Mouse (Mus musculus) kidney, adult 2 months (tissue): ENCODE measurements around the gene Lyl1. TPM values are rescaled to one million over a fixed set of nuclear protein-coding genes. Genes with fewer than 3 reads are reported as not detected.

Source experiments
- DNase-seq: peaks from one replicate; pipeline ENCODE4 v3.0.0; 2021
- H3K27ac ChIP-seq: fragments of 200-500 bp; 2 replicates; pipeline ENCODE4 v1.5.1; 2012; ENCODE audit warnings: low read depth, low read length, control low read depth, inconsistent platforms; ENCODE audit not compliant: insufficient read depth
- H3K27me3 ChIP-seq: fragments of 200-500 bp; replicated peaks from 2 replicates; pipeline ENCODE4 v1.6.1; 2012; ENCODE audit warnings: mild to moderate bottlenecking, moderate library complexity, low read length, inconsistent platforms; ENCODE audit not compliant: control insufficient read depth, insufficient read depth
- H3K36me3 ChIP-seq: fragments of 200-500 bp; 2 replicates; pipeline ENCODE4 v1.6.1; 2012; ENCODE audit warnings: mild to moderate bottlenecking, moderate library complexity, low read length, inconsistent platforms; ENCODE audit not compliant: control insufficient read depth, insufficient read depth
- H3K4me1 ChIP-seq: fragments of 200-500 bp; 2 replicates; pipeline ENCODE4 v1.6.1; 2011; ENCODE audit warnings: low read length; ENCODE audit not compliant: control insufficient read depth, insufficient read depth
- H3K4me3 ChIP-seq: fragments of 200-500 bp; 2 replicates; pipeline ENCODE4 v1.5.1; 2011; ENCODE audit warnings: mild to moderate bottlenecking, low read depth, low read length, control low read depth; ENCODE audit not compliant: insufficient read depth
- CTCF ChIP-seq: fragments of 200-500 bp; conservative IDR thresholded peaks from 2 replicates; pipeline ENCODE4 v1.5.1; 2011; ENCODE audit warnings: low read depth, mild to moderate bottlenecking, control low read depth, low read length, moderate library complexity, mixed read lengths; ENCODE audit not compliant: insufficient read depth, insufficient read length
- POLR2A ChIP-seq: fragments of 200-500 bp; IDR thresholded peaks from one replicate; pipeline ENCODE4 v1.6.1; 2011; ENCODE audit warnings: low read depth, low read length, control low read depth
- whole genome bisulfite sequencing: fragments of 180-500 bp; shearing (Covaris S2); methylation state at CpG from one replicate; pipeline ENCODE4 v1.1.7; 2018; 5-methylcytosine and 5-hydroxymethylcytosine counted together
- polyA plus RNA-seq: library from polyadenylated mRNA; depleted of rRNA; stranded (reverse); fragments of >200 nt; gene quantifications from 2 replicates; pipeline ENCODE4 v1.2.3, GENCODE M21; 2012

The Lyl1 gene
- polyA plus RNA-seq, 1 experiment, result 4.1 TPM

- H3K4me3 ChIP-seq, result peak overlapping the region; percentile 87
- peaks cover 17% of the 10 kb centered on the region; the same call in 1 of the 2 replicates for H3K4me1 ChIP-seq
- DNase-seq, result peak; percentile 52
- no peaks in the 10 kb centered on the region for H3K36me3 ChIP-seq
- WGBS, result under 1% methylated on average over 61 of the region's 61 CpGs
- TF ChIP-seq POLR2A, result no peak
- no peak for TF ChIP-seq CTCF
- H3K27ac ChIP-seq, result peak overlapping the region; percentile 84
- H3K27me3 ChIP-seq, result no peaks in the 10 kb centered on the region
These were observed 39.2 kb upstream of the Lyl1 start for GRCm38 (mm10) chr8:84661961-84662571.

- Histone ChIP-seq H3K36me3 (no peaks in the 10 kb centered on the region), H3K27ac (peak within 1 kb of the TSS; percentile 84), H3K27me3 (no peaks in the 10 kb centered on the region), H3K4me3 (peak within 1 kb of the TSS; percentile 87), H3K4me1 (peaks cover 15% of the 10 kb centered on the region; the same call in 1 of the 2 replicates)
- peak; percentile 98 for DNase-seq
- WGBS, result under 1% methylated on average over 27 of the region's 27 CpGs
- peak; percentile 100 for TF ChIP-seq POLR2A
- no peak for TF ChIP-seq CTCF
These were observed 38.6 kb upstream of the Lyl1 start, which contains the start of gene Ier2 for GRCm38 (mm10) chr8:84662581-84663065. Gene Ier2, minus strand, starts transcription at chr8:84662852.

- Histone ChIP-seq H3K4me3 (peak overlapping the region; percentile 91), H3K36me3 (no peaks in the 10 kb centered on the region), H3K27me3 (no peaks in the 10 kb centered on the region), H3K27ac (peak overlapping the region; percentile 98), H3K4me1 (peaks cover 15% of the 10 kb centered on the region; the same call in 1 of the 2 replicates)
- TF ChIP-seq POLR2A (no peak), CTCF (0 out of 2 replicates have a peak, but pooled peaks have one; percentile 4)
- WGBS, result 3% methylated on average over 43 of the region's 43 CpGs
- DNase-seq, result peak; percentile 99
These were observed 37.6 kb upstream of the Lyl1 start for GRCm38 (mm10) chr8:84663483-84664327.

DNA sequence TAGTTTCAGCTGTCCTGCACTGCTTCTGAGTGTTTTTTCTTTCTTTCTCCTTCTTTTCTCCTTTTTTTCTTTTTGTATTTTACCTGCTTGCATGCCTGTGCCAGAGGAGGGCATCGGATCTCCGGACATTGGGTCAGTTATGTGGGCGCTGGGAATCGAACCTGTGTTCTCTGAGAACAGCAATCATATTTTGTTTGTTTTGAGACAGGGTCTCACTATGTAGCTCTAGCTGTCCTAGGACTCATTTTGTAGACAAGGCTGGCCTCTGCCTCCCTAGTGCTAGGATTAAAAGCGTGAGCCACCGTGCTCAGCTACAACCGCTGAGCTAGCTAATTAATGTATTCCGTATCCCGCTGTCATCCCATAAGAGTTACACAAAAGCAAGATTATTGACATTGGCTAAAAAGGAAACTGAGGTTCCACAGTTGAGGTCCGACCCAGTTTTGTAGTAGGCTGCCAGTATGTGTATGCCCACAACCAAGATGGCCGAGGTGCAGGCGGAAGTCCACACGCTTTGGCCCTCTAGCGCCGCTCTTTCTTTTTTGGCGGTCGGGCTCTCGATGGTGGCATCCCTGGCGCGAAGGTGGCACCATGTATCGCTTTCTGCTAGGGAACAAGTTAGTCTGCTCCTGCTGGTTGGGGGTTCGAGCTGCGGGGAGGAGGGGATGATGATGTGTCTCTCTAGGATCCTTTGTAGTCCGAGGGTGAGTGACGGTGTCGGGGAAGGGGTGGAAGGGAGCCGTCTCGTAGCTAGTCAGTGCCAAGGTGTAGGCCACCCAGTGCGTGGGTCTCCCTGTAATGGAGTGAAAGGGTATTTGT, 36.5 kb upstream of the Lyl1 start:
- Histone ChIP-seq H3K27ac (peak overlapping the region; percentile 98), H3K36me3 (no peaks in the 10 kb centered on the region), H3K27me3 (no peaks in the 10 kb centered on the region), H3K4me3 (peak overlapping the region; percentile 91), H3K4me1 (peaks cover 14% of the 10 kb centered on the region; the same call in 1 of the 2 replicates)
- no peak for TF ChIP-seq POLR2A
- peak; percentile 49 for TF ChIP-seq CTCF
- DNase-seq, result peak; percentile 91
- WGBS, result 1% methylated on average over 29 of the region's 29 CpGs

GRCm38 (mm10) chr8:84665385-84665893, 35.8 kb upstream of the Lyl1 start:
- 3% methylated on average over 14 of the region's 14 CpGs for WGBS
- H3K27me3 ChIP-seq, result no peaks in the 10 kb centered on the region
- TF ChIP-seq POLR2A, result no peak
- TF ChIP-seq CTCF, result no peak
- DNase-seq, result no peak
- peak overlapping the region; percentile 34; the same call in 1 of the 2 replicates for H3K27ac ChIP-seq
- peaks cover 15% of the 10 kb centered on the region for H3K4me1 ChIP-seq
- no peaks in the 10 kb centered on the region for H3K36me3 ChIP-seq
- peak overlapping the region; percentile 91 for H3K4me3 ChIP-seq

DNA sequence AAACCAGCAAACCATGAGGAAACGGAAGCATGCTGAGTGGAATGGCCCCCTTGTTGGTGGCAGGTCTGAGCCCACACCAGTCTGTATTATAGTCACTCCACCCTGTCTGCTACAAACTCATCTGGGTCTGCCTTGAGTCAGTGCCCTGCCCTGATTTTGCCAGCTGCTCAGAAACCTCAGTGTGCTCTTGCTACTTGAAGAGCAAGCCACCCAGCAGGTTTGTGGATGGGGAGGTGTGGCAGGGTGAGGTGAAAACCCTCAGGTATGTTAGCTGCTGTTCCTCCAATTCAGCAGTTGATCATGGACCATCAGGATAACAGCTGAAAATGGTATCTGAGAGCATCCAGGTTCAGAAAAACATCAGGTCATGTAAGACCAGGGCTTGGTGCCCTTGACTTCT, 33.2 kb upstream of the Lyl1 start:
- Histone ChIP-seq H3K4me1 (peaks cover 11% of the 10 kb centered on the region), H3K36me3 (no peaks in the 10 kb centered on the region), H3K27ac (no peak overlapping the region), H3K27me3 (no peaks in the 10 kb centered on the region), H3K4me3 (no peak overlapping the region)
- DNase-seq, result no peak
- 70% methylated on average over 1 of the region's 1 CpGs for WGBS
- TF ChIP-seq CTCF (no peak), POLR2A (no peak)
